Mouse (Mus musculus): Measurements from ENCODE around the gene Grasp. TPM values are rescaled to one million over a fixed set of nuclear protein-coding genes. Genes with fewer than 3 reads are reported as not detected.

The Grasp gene
- not detected for polyA plus RNA-seq (2014; fragmentation: Illumina TruSeq; extraction: RNeasy Lipid Tissue Mini Kit (QIAGEN cat#74804); ENCODE audit: low read depth, low replicate concordance)

DNA sequence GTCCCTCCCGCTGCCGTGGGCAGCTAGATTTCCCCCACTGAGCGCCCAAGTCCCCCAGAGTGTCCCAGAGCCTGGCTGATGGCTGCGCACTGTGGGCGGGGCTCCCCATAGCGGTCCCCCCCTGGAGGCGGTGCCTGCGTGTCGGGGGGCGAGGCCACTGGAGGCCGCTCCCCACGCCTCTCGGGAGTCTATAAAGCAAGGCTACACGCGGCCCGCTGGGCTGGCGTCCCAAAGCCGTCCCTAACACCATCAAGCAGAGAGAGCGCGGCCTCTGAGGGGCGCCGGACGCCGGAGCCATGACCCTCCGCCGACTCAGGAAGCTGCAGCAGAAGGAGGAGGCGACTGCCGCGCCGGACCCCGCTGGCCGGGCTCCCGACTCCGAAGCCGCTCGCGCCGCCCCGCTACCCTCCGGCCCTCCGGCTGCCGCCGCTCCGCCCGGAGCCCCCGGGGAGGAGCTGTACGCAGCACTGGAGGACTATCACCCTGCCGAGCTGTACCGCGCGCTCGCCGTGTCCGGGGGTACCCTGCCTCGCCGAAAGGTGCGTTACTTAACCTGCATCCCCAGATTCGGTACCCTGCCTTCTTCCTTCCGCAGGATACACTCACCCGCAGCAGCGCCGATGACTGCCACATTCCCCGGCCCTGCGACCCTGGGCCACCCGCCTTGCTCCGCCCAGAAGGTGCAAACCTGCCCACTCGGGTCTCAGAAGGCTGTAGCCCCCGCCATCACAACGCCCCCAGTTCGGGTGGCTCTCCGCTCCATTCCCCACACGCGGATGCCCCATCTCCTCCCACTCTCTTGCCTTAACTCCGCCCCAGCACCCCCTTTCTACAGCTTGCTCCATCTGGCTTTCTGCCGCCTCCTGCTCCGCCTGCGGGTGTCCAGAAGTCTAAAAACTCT is at the start of gene Grasp:
Grasp (plus strand) TSS at position 183 of the 901 bp plus-strand sequence.

DNA sequence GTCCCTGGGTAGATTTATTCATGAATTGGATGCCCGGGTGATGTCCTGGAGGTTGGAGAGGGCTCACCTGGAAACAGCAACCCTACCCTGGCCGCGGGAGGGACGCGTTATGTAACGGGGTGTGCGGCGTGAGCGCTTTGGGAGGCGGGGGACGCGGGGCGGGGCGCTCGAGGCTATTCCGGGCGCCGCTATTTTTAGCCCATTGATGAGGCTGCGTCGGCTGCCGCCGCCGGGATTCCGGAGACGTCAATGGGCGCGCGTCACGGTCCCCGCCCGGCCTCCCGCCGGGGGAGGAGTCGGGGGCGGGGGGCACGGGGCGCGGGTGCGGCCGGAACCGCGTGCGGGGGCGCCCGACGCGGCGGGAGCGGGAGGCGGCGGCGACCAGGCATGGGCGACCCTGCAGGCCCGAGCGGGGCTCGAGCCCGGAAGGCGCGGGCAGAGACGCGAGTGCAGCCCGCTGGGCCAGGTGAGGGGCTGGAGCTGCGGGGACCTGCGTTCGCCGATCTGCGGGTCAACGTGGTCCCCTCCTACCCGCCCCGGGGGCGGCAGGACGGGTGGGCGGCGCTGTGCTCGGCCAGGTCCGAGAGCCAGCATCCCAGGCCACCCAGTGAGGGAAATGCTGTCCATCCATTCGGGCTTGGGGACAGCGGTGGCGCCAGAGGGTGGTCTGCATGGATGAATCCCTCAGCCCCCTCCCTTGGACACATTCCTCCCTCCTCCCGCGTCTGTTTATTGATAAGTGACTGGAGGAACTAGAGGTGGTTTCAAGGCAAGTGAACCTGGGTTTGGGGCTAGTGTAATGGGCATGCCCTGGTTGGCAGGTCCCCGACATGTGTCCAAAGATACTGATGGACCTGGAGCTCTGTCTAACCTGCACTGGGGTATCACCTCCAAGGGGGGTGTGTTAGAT is 30.2 kb downstream of the Grasp start, which contains the start of gene Nr4a1:
Nr4a1 (plus strand) TSS at position 384 of the 910 bp plus-strand sequence.

Other genes with a start within 250 kb of the Grasp start
- not detected for gene Gm47841, start 176.8 kb upstream of the Grasp start, polyA plus RNA-seq (2014; fragmentation: Illumina TruSeq; extraction: RNeasy Lipid Tissue Mini Kit (QIAGEN cat#74804); ENCODE audit: low read depth, low replicate concordance)
- gene Fignl2, start 145.6 kb upstream of the Grasp start, polyA plus RNA-seq (2014; fragmentation: Illumina TruSeq; extraction: RNeasy Lipid Tissue Mini Kit (QIAGEN cat#74804); ENCODE audit: low read depth, low replicate concordance), result 0.47 TPM
- gene Ankrd33, start 108.4 kb upstream of the Grasp start, polyA plus RNA-seq (2014; fragmentation: Illumina TruSeq; extraction: RNeasy Lipid Tissue Mini Kit (QIAGEN cat#74804); ENCODE audit: low read depth, low replicate concordance), result not detected
- gene Acvrl1, start 95.7 kb upstream of the Grasp start, polyA plus RNA-seq (2014; fragmentation: Illumina TruSeq; extraction: RNeasy Lipid Tissue Mini Kit (QIAGEN cat#74804); ENCODE audit: low read depth, low replicate concordance), result 1.5 TPM
- gene Acvr1b, start 50.1 kb upstream of the Grasp start, polyA plus RNA-seq (2014; fragmentation: Illumina TruSeq; extraction: RNeasy Lipid Tissue Mini Kit (QIAGEN cat#74804); ENCODE audit: low read depth, low replicate concordance), result 38.2 TPM
- 5.3 TPM for gene Nr4a1, start 30.1 kb downstream of the Grasp start, polyA plus RNA-seq (2014; fragmentation: Illumina TruSeq; extraction: RNeasy Lipid Tissue Mini Kit (QIAGEN cat#74804); ENCODE audit: low read depth, low replicate concordance)
- not detected for gene Atg101, start 60.1 kb downstream of the Grasp start, polyA plus RNA-seq (2014; fragmentation: Illumina TruSeq; extraction: RNeasy Lipid Tissue Mini Kit (QIAGEN cat#74804); ENCODE audit: low read depth, low replicate concordance)
- gene 6030408B16Rik, start 69.0 kb downstream of the Grasp start, polyA plus RNA-seq (2014; fragmentation: Illumina TruSeq; extraction: RNeasy Lipid Tissue Mini Kit (QIAGEN cat#74804); ENCODE audit: low read depth, low replicate concordance), result not detected
- not detected for gene Krt80, start 146.0 kb downstream of the Grasp start, polyA plus RNA-seq (2014; fragmentation: Illumina TruSeq; extraction: RNeasy Lipid Tissue Mini Kit (QIAGEN cat#74804); ENCODE audit: low read depth, low replicate concordance)
- gene Krt7, start 186.9 kb downstream of the Grasp start, polyA plus RNA-seq (2014; fragmentation: Illumina TruSeq; extraction: RNeasy Lipid Tissue Mini Kit (QIAGEN cat#74804); ENCODE audit: low read depth, low replicate concordance), result 5.0 TPM
- 0.50 TPM for gene Krt87, start 214.6 kb downstream of the Grasp start, polyA plus RNA-seq (2014; fragmentation: Illumina TruSeq; extraction: RNeasy Lipid Tissue Mini Kit (QIAGEN cat#74804); ENCODE audit: low read depth, low replicate concordance)
- not detected for gene Krt88, start 223.6 kb downstream of the Grasp start, polyA plus RNA-seq (2014; fragmentation: Illumina TruSeq; extraction: RNeasy Lipid Tissue Mini Kit (QIAGEN cat#74804); ENCODE audit: low read depth, low replicate concordance)
- gene Krt81, start 239.6 kb downstream of the Grasp start, polyA plus RNA-seq (2014; fragmentation: Illumina TruSeq; extraction: RNeasy Lipid Tissue Mini Kit (QIAGEN cat#74804); ENCODE audit: low read depth, low replicate concordance), result not detected
- not detected for gene Krt86, start 249.3 kb downstream of the Grasp start, polyA plus RNA-seq (2014; fragmentation: Illumina TruSeq; extraction: RNeasy Lipid Tissue Mini Kit (QIAGEN cat#74804); ENCODE audit: low read depth, low replicate concordance)

Measured in sigmoid colon, adult 10 weeks (tissue).